Mouse (Mus musculus) embryonic facial prominence, embryonic 14.5 days (tissue): ENCODE measurements around the gene Angptl8. TPM values are rescaled to one million over a fixed set of nuclear protein-coding genes. Genes with fewer than 3 reads are reported as not detected.
A peak's percentile ranks its signal among the peaks of the same experiment; 100 is the strongest.

Source experiments
- ATAC-seq: fragments of 200-750 bp; cut with Nextera tagmentation; 2 replicates; pipeline ENCODE4 v1.8.0; 2017; ENCODE audit warnings: low read depth, moderate number of reproducible peaks, moderate TSS enrichment
- DNase-seq: peaks from one replicate; pipeline ENCODE4 v3.0.0-alpha.2; 2015; ENCODE audit warnings: low spot score
- H3K27ac ChIP-seq: fragments of 300-500 bp; sonication (generic); replicated peaks from 2 replicates; pipeline ENCODE4 v1.5.1; 2014; ENCODE audit warnings: low read depth, mild to moderate bottlenecking, low read length, moderate library complexity
- H3K27me3 ChIP-seq: fragments of 300-500 bp; sonication (generic); replicated peaks from 2 replicates; pipeline ENCODE4 v1.6.1; 2014; ENCODE audit warnings: low read length; ENCODE audit not compliant: control insufficient read depth, insufficient read depth
- H3K36me3 ChIP-seq: fragments of 300-500 bp; sonication (generic); 2 replicates; pipeline ENCODE4 v1.6.1; 2014; ENCODE audit warnings: low read length, mixed read lengths; ENCODE audit not compliant: control insufficient read depth, insufficient read depth
- H3K4me1 ChIP-seq: fragments of 300-500 bp; sonication (generic); 2 replicates; pipeline ENCODE4 v1.6.1; 2014; ENCODE audit warnings: antibody characterized with exemption, low read length; ENCODE audit not compliant: control insufficient read depth, insufficient read depth
- H3K4me2 ChIP-seq: fragments of 300-500 bp; sonication (generic); 2 replicates; pipeline ENCODE4 v1.6.1; 2014; ENCODE audit warnings: low read depth, mild to moderate bottlenecking, low read length, moderate library complexity, mixed read lengths
- H3K4me3 ChIP-seq: fragments of 300-500 bp; sonication (generic); 2 replicates; pipeline ENCODE4 v1.5.1; 2014; ENCODE audit warnings: low read depth, mild to moderate bottlenecking, low read length
- H3K9ac ChIP-seq: fragments of 300-500 bp; sonication (generic); 2 replicates; pipeline ENCODE4 v1.6.1; 2014; ENCODE audit warnings: low read depth, mild to moderate bottlenecking, low read length, moderate library complexity, mixed read lengths
- H3K9me3 ChIP-seq: fragments of 300-500 bp; sonication (generic); 2 replicates; pipeline ENCODE4 v1.6.1; 2016; ENCODE audit warnings: low read length; ENCODE audit not compliant: control insufficient read depth
- WGBS: fragments of 180-500 bp; shearing (Covaris S2); extraction: QIAGEN DNeasy Blood & Tissue Kit; methylation state at CpG from one replicate; pipeline ENCODE4 v1.1.7; 2014; 5-methylcytosine and 5-hydroxymethylcytosine counted together
- polyA plus RNA-seq: library from polyadenylated mRNA; unstranded; fragments of >200 nt; fragmentation: Nextera tagmentation; extraction: Ambion mirVana; gene quantifications from 2 replicates; pipeline ENCODE4 v1.2.1, GENCODE M21; 2014

Angptl8 gene
- polyA plus RNA-seq, 1 experiment from 2014 or later: 0.54 TPM

- Histone ChIP-seq H3K4me2 (peak overlapping the region; percentile 34), H3K9me3 (no peaks in the 10 kb centered on the region), H3K36me3 (peaks cover 17% of the 10 kb centered on the region; the same call in 1 of the 2 replicates), H3K4me1 (no peaks in the 10 kb centered on the region), H3K9ac (0 out of 2 replicates have a peak overlapping the region, but pooled peaks have one; percentile 41), H3K4me3 (no peak overlapping the region), H3K27ac (peak overlapping the region; percentile 71), H3K27me3 (no peaks in the 10 kb centered on the region)
- WGBS: 41% methylated on average over 13 of the region's 13 CpGs
- ATAC-seq: peak; percentile 93
- DNase-seq: peak; percentile 88
These were observed 31.2 kb upstream of the Angptl8 start for GRCm38 (mm10) chr9:21803986-21804644.

DNA sequence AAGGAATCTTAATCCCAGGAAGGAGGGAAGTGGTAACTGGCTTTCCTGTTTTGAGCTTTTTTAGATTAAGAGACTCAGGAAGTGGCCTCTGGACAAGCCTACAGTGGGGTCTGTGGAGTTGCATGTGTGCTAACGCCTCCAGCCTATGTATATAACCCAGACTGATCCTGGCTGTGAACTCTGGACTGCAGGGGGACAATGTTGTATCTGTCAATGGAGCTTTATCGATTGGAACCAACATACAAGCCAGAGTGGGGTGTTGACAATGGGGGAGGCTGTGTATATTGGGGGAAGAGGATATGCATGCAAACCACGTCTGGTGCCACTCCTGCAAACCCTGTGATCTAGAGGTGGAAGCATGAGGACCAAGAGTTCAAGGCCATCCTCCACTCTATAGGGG, 28.9 kb upstream of the Angptl8 start:
- peaks cover 20% of the 10 kb centered on the region for H3K36me3 ChIP-seq
- H3K4me1 ChIP-seq: no peaks in the 10 kb centered on the region
- 57% methylated on average over 3 of the region's 3 CpGs for WGBS

DNA sequence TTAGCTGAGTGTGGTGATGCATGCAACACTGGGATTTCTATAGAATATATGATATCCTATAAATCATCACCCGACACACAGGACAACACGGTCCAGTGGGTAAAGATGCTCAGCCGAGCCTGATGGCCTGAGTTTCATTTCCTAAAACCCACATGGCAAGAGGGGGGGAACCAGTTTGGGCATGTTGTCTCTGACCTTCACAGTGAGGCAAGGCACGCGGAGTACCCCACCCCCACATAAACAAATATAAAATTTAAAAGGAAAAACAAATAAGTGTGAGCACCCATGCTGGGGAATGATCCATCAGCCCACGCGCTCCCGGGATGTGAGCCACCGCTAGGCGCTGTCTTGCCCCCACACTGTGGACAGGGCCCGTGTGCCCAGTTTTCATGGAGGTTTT, 28.3 kb upstream of the Angptl8 start:
- 80% methylated on average over 11 of the region's 11 CpGs for WGBS

More for the DNA sequence above, 28.9 kb upstream of the Angptl8 start:
- Histone ChIP-seq H3K27me3 (no peaks in the 10 kb centered on the region), H3K4me3 (no peak overlapping the region), H3K4me2 (no peak overlapping the region), H3K9me3 (no peaks in the 10 kb centered on the region), H3K9ac (no peak overlapping the region), H3K27ac (no peak overlapping the region)
- no peak for DNase-seq
- no peak for ATAC-seq

GRCm38 (mm10) chr9:21808561-21808960, 26.7 kb upstream of the Angptl8 start:
- no peak for DNase-seq
- ATAC-seq: no peak
- no peak overlapping the region for H3K4me3 ChIP-seq
- no peaks in the 10 kb centered on the region for H3K27me3 ChIP-seq
- peaks cover 25% of the 10 kb centered on the region for H3K36me3 ChIP-seq
- H3K4me2 ChIP-seq: no peak overlapping the region
- no peak overlapping the region for H3K9ac ChIP-seq
- 67% methylated on average over 3 of the region's 3 CpGs for WGBS
- H3K27ac ChIP-seq: no peak overlapping the region
- no peaks in the 10 kb centered on the region for H3K9me3 ChIP-seq
- H3K4me1 ChIP-seq: no peaks in the 10 kb centered on the region

More for the DNA sequence above, 28.3 kb upstream of the Angptl8 start:
- DNase-seq (no peak), ATAC-seq (no peak)
- Histone ChIP-seq H3K4me1 (no peaks in the 10 kb centered on the region), H3K4me3 (no peak overlapping the region), H3K27ac (no peak overlapping the region), H3K27me3 (no peaks in the 10 kb centered on the region), H3K9ac (no peak overlapping the region), H3K4me2 (no peak overlapping the region), H3K36me3 (peaks cover 18% of the 10 kb centered on the region; the same call in 1 of the 2 replicates), H3K9me3 (no peaks in the 10 kb centered on the region)

DNA sequence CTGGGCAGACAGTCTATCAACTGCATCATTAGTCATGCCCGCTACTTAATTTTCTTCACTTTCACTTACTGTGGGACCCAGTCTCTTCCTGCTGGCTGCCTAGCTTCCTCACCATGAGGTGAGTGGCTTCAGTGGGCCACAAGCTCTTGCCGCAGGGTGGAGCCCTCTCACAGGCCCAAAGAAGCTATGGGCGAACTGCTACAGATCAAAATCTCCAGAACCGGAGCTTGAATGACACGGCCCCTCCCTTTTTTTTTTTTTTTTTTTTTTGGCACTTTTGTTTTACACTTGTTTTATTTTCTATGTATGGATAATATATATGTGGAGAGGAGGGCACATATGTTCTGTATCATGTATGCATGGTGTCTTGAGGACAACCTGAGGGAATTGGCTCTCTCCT, 24.1 kb upstream of the Angptl8 start:
- peaks cover 48% of the 10 kb centered on the region for H3K36me3 ChIP-seq
- H3K9ac ChIP-seq: no peak overlapping the region
- H3K27me3 ChIP-seq: no peaks in the 10 kb centered on the region
- H3K9me3 ChIP-seq: no peaks in the 10 kb centered on the region
- WGBS: 92% methylated on average over 5 of the region's 5 CpGs
- DNase-seq (no peak), ATAC-seq (no peak)
- no peak overlapping the region for H3K4me2 ChIP-seq
- no peaks in the 10 kb centered on the region for H3K4me1 ChIP-seq
- H3K4me3 ChIP-seq: no peak overlapping the region
- H3K27ac ChIP-seq: no peak overlapping the region

DNA sequence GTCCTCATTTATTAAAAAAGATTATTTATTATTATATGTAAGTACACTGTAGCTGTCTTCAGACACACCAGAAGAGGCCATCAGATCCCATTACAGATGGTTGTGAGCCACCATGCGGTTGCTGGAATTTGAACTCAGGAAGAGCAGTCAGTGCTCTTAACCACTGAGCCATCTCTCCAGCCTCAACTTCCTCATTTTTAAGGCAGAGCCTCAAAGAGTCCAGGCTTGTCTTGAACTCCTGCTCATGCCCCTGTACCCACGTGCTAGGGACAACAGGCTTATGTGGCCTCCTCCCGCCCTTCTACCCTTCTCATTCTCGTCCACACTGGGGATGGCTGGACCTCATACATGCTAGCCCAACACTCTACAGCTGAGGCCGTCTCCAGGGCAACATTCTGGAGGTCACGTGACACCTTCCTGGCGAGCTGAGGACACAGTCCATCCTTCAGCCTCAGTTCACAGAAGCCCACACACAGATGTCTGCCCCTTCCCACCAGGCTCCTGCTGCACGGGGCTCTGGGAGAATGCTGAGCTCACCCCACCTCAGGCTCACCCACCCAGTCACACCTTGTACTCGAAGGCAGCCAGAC, 18.5 kb upstream of the Angptl8 start:
- H3K27ac ChIP-seq: no peak overlapping the region
- no peaks in the 10 kb centered on the region for H3K27me3 ChIP-seq
- no peak for DNase-seq
- 64% methylated on average over 9 of the region's 9 CpGs for WGBS
- H3K4me3 ChIP-seq: no peak overlapping the region
- H3K4me1 ChIP-seq: no peaks in the 10 kb centered on the region
- no peak overlapping the region for H3K4me2 ChIP-seq
- ATAC-seq: no peak
- H3K9ac ChIP-seq: no peak overlapping the region
- H3K36me3 ChIP-seq: peaks cover 65% of the 10 kb centered on the region
- no peaks in the 10 kb centered on the region for H3K9me3 ChIP-seq

GRCm38 (mm10) chr9:21818125-21818524, 17.2 kb upstream of the Angptl8 start:
- H3K4me1 ChIP-seq: no peaks in the 10 kb centered on the region
- no peak for ATAC-seq
- H3K27me3 ChIP-seq: no peaks in the 10 kb centered on the region
- peaks cover 53% of the 10 kb centered on the region for H3K36me3 ChIP-seq
- no peak overlapping the region for H3K4me2 ChIP-seq
- no peak for DNase-seq
- H3K9me3 ChIP-seq: no peaks in the 10 kb centered on the region
- no peak overlapping the region for H3K9ac ChIP-seq
- WGBS: 85% methylated on average over 4 of the region's 4 CpGs
- H3K4me3 ChIP-seq: no peak overlapping the region
- no peak overlapping the region for H3K27ac ChIP-seq

DNA sequence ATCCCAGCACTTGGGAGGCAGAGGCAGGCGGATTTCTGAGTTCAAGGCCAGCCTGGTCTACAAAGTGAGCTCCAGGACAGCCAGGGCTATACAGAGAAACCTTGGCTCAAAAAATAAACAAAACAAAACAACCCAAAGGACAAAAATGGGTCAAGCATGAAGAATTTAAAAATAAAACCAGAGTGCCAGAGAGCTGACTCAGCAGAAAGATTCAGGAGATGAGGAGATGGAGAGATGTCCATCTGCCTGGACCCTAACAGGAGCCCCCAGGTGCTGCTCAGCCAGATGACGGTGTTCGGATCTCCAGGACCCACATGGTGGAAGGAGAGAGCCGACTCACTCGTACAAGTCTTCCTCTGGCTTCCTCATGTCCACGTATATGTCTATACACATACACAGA, 16.7 kb upstream of the Angptl8 start:
- ATAC-seq: no peak
- Histone ChIP-seq H3K36me3 (peaks cover 48% of the 10 kb centered on the region), H3K9ac (no peak overlapping the region), H3K9me3 (no peaks in the 10 kb centered on the region), H3K27me3 (no peaks in the 10 kb centered on the region), H3K4me3 (no peak overlapping the region), H3K4me1 (no peaks in the 10 kb centered on the region), H3K27ac (no peak overlapping the region), H3K4me2 (no peak overlapping the region)
- WGBS: 91% methylated on average over 6 of the region's 6 CpGs
- DNase-seq: no peak
